Mouse (Mus musculus): ENCODE results near the gene Ccdc173. TPM values are rescaled to one million over a fixed set of nuclear protein-coding genes. Genes with fewer than 3 reads are reported as not detected.

Ccdc173 gene
- total and polyA plus RNA-seq, 2 experiments from 2014 or later = 1.1 to 2.0 TPM

DNA sequence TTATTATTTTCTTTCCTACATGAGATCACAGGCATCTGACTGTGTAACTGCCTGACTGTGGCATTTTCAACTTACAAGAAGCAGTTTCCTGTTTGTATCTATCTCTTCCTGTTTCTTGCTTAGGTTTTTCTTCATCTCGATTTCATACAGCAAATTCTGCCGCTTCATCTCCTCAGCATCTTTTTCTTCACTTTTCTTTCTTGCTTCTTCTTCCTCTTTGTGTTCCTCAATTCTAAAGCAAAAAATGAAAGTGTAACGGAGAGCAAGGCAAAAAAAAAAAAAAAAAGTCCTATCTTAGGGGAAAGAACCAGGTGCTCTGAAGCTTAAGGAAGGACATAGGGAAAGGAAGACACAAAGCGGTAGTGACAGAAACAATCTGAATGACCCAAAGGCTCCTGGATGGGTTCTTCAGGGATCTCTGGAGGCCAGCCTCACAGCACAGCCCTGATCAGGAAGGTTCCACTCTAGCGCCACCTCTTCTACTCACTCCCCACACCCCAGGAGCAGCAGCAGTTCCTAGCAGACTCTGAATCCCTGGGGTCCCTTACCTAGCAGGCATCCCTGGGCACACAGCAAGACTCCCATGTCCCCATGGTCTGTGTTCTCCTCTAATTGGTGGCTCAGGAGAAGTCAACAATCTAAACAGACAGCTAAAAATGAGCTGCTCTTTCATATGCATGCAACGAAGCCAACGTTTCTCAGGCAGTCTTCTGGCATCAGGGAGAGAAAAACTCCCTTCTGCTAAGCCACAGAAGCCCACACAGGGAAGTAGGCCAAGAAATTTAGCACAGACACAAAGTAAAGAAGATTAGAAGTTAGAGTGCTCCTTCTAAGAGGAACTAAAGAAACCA lies 11.2 kb downstream of the Ccdc173 start:
- no peak overlapping the region for H3K27ac ChIP-seq (ENCODE audit: low read depth, low read length)
- no peak for ATAC-seq (ENCODE audit: low FRiP score)
- WGBS = 75% methylated on average over 7 of the region's 7 CpGs

DNA sequence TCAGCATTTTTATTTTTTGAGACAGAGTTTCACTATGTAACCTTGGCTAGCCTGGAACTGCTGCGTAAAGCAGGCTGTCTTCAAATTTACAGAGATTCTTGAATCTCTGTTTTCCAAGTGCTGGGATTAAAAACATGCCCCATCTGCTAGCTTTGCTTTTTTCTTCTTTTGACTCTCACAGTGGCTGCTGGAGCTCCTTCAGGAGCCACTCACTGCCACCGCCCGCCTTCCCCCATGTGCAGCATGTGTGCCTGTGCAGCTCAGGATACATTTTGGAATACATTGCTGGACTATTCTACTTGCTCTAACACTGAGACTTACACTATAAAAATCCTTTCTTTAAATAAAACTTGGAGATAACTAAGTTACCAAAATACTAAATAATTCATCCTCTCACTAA lies 16.0 kb downstream of the Ccdc173 start:
- 97% methylated on average over 3 of the region's 3 CpGs for WGBS
- Histone ChIP-seq H3K9me3 (ENCODE audit: low read length) (no peaks in the 10 kb centered on the region), H3K4me1 (ENCODE audit: insufficient read depth, low read length) (no peaks in the 10 kb centered on the region), H3K36me3 (ENCODE audit: insufficient read depth, low read length) (no peaks in the 10 kb centered on the region; the same call in 1 of the 2 replicates), H3K4me2 (ENCODE audit: low read depth, low read length, poor library complexity, severe bottlenecking) (no peak overlapping the region), H3K27ac (ENCODE audit: low read depth, low read length) (no peak overlapping the region), H3K27me3 (ENCODE audit: insufficient read depth, low read length) (no peaks in the 10 kb centered on the region), H3K4me3 (ENCODE audit: low read depth, low read length) (no peak overlapping the region), H3K9ac (replicated peaks; ENCODE audit: low read length, poor library complexity, severe bottlenecking) (no peak overlapping the region)
- DNase-seq (ENCODE audit: low spot score) = no peak
- ATAC-seq (ENCODE audit: low FRiP score) = no peak
- TF ChIP-seq CTCF (IDR thresholded peaks at IDR 0.05) = no peak

More for the DNA sequence above, 11.2 kb downstream of the Ccdc173 start:
- Histone ChIP-seq H3K4me3 (ENCODE audit: low read depth, low read length) (no peak overlapping the region), H3K9ac (replicated peaks; ENCODE audit: low read length, poor library complexity, severe bottlenecking) (no peak overlapping the region), H3K4me2 (ENCODE audit: low read depth, low read length, poor library complexity, severe bottlenecking) (no peak overlapping the region), H3K36me3 (ENCODE audit: insufficient read depth, low read length) (peaks cover 3% of the 10 kb centered on the region; the same call in 1 of the 2 replicates), H3K4me1 (ENCODE audit: insufficient read depth, low read length) (no peaks in the 10 kb centered on the region), H3K27me3 (ENCODE audit: insufficient read depth, low read length) (no peaks in the 10 kb centered on the region), H3K9me3 (ENCODE audit: low read length) (no peaks in the 10 kb centered on the region)
- TF ChIP-seq CTCF (IDR thresholded peaks at IDR 0.05) = no peak
- DNase-seq (ENCODE audit: low spot score) = no peak

DNA sequence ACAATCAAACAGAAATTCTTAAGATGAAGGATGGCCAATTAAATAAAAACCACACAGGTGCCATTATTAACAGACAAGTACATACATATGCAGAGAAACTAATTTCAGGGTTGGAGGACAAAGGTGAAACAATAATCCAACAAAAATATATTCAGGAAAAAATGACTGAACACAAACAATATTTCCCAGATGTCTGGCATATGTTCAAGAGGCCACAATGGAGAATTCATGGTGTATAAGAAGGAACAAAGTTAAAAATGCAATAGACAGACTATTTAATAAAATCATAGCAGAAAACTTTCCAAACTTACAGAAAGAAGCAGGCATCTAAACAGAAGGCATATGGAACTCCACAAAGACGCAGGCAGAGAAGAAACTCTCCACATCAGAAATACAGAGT lies 24.7 kb downstream of the Ccdc173 start:
- H3K4me3 ChIP-seq (ENCODE audit: low read depth, low read length) = no peak overlapping the region
- TF ChIP-seq CTCF (IDR thresholded peaks at IDR 0.05) = no peak
- ATAC-seq (ENCODE audit: low FRiP score) (no peak), DNase-seq (ENCODE audit: low spot score) (no peak)
- H3K9me3 ChIP-seq (ENCODE audit: low read length) = no peaks in the 10 kb centered on the region
- H3K4me1 ChIP-seq (ENCODE audit: insufficient read depth, low read length) = no peaks in the 10 kb centered on the region
- H3K27me3 ChIP-seq (ENCODE audit: insufficient read depth, low read length) = no peaks in the 10 kb centered on the region
- 88% methylated on average over 1 of the region's 1 CpGs for WGBS
- H3K27ac ChIP-seq (ENCODE audit: low read depth, low read length) = no peak overlapping the region
- no peak overlapping the region for H3K4me2 ChIP-seq (ENCODE audit: low read depth, low read length, poor library complexity, severe bottlenecking)
- H3K9ac ChIP-seq (replicated peaks; ENCODE audit: low read length, poor library complexity, severe bottlenecking) = no peak overlapping the region
- no peaks in the 10 kb centered on the region for H3K36me3 ChIP-seq (ENCODE audit: insufficient read depth, low read length)

DNA sequence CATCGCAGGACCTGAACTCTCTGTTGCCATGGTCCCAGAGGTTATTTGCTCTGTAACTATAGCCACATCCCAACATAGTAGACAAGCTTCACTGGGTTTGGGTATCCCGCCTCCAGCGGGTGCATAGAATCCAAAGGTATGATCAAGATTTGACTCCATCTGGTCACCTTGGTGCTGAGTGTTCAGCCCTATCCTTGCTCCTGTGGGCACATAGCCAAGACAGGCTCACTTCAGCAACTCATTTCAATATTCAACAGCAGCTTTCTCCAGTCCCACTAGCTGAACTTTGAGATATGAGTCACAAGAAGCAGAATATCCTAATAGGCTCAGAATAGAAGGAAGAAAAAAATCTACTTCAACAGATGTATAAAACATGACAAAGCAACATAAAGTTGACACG lies 26.0 kb downstream of the Ccdc173 start:
- DNase-seq (ENCODE audit: low spot score) (no peak), ATAC-seq (ENCODE audit: low FRiP score) (no peak)
- no peak overlapping the region for H3K9ac ChIP-seq (replicated peaks; ENCODE audit: low read length, poor library complexity, severe bottlenecking)
- no peaks in the 10 kb centered on the region for H3K4me1 ChIP-seq (ENCODE audit: insufficient read depth, low read length)
- H3K27me3 ChIP-seq (ENCODE audit: insufficient read depth, low read length) = no peaks in the 10 kb centered on the region
- 70% methylated on average over 4 of the region's 4 CpGs for WGBS
- TF ChIP-seq CTCF (IDR thresholded peaks at IDR 0.05) = no peak
- H3K27ac ChIP-seq (ENCODE audit: low read depth, low read length) = no peak overlapping the region
- H3K4me3 ChIP-seq (ENCODE audit: low read depth, low read length) = no peak overlapping the region
- H3K36me3 ChIP-seq (ENCODE audit: insufficient read depth, low read length) = no peaks in the 10 kb centered on the region
- H3K9me3 ChIP-seq (ENCODE audit: low read length) = no peaks in the 10 kb centered on the region
- H3K4me2 ChIP-seq (ENCODE audit: low read depth, low read length, poor library complexity, severe bottlenecking) = no peak overlapping the region

DNA sequence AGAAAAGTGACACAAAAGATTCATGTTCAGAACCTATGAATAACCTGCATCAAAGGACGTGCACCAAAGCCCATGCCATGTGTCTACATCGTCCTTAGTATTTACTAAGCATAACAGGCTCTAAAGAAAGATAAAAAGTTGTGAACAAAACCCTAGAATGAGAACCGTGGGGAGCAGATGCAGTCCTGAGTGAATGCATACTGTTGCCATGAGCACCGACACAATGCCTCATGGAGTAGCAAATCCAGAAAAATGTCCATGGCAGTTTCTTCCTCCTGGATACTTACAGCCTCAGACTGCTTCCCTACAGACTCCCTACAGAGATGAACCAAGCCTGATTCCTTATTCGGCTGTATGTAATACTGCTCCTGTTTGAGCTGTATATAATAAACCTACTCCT lies 28.4 kb downstream of the Ccdc173 start:
- Histone ChIP-seq H3K27me3 (ENCODE audit: insufficient read depth, low read length) (no peaks in the 10 kb centered on the region), H3K4me2 (ENCODE audit: low read depth, low read length, poor library complexity, severe bottlenecking) (no peak overlapping the region), H3K36me3 (ENCODE audit: insufficient read depth, low read length) (no peaks in the 10 kb centered on the region), H3K4me1 (ENCODE audit: insufficient read depth, low read length) (no peaks in the 10 kb centered on the region), H3K4me3 (ENCODE audit: low read depth, low read length) (no peak overlapping the region), H3K9ac (replicated peaks; ENCODE audit: low read length, poor library complexity, severe bottlenecking) (no peak overlapping the region), H3K9me3 (ENCODE audit: low read length) (no peaks in the 10 kb centered on the region), H3K27ac (ENCODE audit: low read depth, low read length) (no peak overlapping the region)
- WGBS = 10% methylated on average over 5 of the region's 5 CpGs
- TF ChIP-seq CTCF (IDR thresholded peaks at IDR 0.05) = no peak
- ATAC-seq (ENCODE audit: low FRiP score) (no peak), DNase-seq (ENCODE audit: low spot score) (peak; percentile 17)

DNA sequence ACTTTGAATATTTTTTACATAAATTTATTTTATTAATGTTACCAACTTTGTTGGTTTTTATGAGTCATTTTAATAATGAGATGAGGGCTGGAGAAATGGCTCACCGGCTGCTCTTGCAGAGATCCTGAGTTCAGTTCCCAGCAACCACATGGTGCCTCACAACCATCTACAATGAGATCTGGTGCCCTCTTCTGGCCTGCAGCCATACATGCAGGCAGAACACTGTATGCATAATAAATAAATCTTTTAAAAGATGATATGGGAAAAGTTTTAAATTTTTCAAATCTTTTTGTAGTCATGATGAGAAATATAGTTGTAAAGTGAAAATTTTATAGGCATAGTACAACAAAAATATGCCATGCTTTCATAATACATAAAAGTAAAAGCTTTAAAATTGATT lies 44.3 kb downstream of the Ccdc173 start:
- 80% methylated on average over 1 of the region's 1 CpGs for WGBS

More for the DNA sequence above, 44.3 kb downstream of the Ccdc173 start:
- Histone ChIP-seq H3K4me3 (ENCODE audit: low read depth, low read length) (no peak overlapping the region), H3K36me3 (ENCODE audit: insufficient read depth, low read length) (peaks cover 15% of the 10 kb centered on the region), H3K27ac (ENCODE audit: low read depth, low read length) (no peak overlapping the region), H3K9ac (replicated peaks; ENCODE audit: low read length, poor library complexity, severe bottlenecking) (no peak overlapping the region), H3K4me2 (ENCODE audit: low read depth, low read length, poor library complexity, severe bottlenecking) (no peak overlapping the region), H3K9me3 (ENCODE audit: low read length) (no peaks in the 10 kb centered on the region), H3K27me3 (ENCODE audit: insufficient read depth, low read length) (no peaks in the 10 kb centered on the region), H3K4me1 (ENCODE audit: insufficient read depth, low read length) (no peaks in the 10 kb centered on the region)
- no peak for ATAC-seq (ENCODE audit: low FRiP score)
- peak; percentile 58 for TF ChIP-seq CTCF (IDR thresholded peaks at IDR 0.05)
- DNase-seq (ENCODE audit: low spot score) = no peak

All from midbrain, postnatal 0 days (tissue).